Mouse (Mus musculus) layer of hippocampus, adult 11-12 months (tissue): Measurements from ENCODE around the gene Sh3rf3.

ENCODE experiments used
- DNase-seq: peaks from one replicate; pipeline ENCODE4 v3.0.0; 2022; ENCODE audit warnings: low spot score

The Sh3rf3 gene

DNA sequence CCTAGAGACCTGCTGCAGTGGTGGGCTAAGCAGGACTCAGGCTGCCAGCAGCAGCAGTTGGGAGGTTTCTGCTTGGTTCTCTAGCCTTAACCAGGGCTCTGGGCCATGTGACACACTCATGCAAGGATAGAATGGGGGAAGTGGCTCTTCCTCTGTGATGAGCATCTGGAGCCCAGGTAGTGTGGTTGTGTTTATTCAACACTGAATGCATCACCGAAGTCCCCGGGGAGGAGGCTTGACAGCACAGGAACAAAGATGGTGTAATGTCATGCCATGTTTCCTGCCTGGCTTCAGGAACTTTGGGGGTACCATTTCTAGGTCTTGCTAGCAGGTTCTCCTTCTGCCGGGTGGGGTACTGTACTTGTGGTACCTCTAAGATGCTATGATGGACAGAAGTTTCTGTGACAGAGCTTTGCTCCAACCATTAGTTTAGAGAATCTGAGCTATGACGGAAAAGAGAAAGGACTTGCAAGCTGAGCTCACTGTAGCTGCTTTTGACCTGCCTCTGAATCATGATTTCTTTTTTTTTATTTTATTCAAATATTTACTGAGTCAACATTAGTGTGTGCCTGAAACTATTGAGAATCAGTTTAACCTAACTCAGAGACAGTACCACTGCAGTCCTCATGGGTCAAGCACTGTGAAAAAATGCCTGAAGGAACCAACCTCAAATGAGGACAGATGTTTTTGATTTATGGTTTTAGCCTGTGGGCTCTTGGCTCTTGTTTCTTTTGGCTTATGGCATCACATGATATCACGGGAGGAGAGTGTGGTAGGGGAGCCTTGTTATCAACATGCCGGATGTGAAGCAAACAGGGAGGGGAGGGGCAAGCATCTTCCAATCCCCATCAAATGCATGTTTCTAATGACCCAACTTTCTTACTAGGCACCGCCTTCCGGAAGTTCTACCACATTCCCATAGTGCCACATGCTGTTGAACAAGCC, 102.4 kb downstream of the Sh3rf3 start:
- DNase-seq: no peak

DNA sequence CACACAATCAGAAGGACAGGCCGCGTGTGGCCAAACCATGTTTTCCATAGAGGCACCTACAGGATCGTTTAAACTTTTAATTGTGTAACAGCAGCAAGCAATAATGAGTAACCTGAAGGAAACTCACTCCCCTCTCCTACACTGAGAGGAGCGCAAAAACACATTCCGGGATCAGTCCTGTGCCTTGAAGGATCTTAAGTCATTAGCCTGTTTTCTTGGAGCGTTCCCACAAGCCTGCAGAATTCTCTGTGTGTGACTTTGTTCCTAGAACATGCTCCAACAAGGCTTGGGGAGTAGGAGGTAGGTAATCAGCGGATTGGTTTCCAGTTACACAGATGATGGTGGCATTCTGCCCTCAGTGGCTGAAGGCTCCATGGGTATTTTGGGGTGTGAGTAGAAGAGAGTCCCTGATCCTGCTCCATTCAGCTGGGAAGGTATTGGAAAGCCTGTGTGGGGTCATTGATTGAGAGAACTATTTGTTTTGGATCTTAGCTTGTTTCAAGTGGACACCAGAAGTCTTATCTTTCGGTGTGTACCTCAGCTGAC, 108.6 kb downstream of the Sh3rf3 start:
- no peak for DNase-seq

DNA sequence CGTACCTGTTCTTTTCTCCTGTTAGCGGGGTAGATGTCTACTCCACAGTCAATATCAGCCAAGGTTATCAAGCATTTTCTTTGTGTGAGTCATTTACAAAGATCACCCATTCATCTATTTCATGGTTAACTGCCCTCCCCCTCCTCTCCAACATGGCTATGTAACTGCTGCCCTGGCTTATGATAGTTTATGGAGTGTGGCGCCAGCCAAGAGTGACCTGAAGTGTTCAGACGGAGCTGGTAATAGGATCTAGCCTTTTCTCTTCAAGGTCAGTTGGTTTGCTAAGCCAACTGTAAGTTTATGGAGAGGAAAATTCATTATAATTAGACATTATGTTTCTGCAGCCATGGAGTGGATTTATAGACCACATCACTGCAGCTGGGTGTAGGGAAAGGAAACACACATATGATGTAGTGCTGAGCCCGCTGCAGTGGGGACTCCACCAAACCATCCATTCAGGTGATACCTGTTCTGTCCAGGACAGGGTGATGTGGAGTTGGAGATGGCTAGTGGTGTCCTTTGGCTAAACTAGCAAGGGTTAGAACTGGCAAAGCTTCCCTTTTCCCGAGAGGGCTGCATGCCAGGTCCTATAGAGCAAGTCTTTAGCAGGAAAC, 109.2 kb downstream of the Sh3rf3 start:
- DNase-seq: no peak

DNA sequence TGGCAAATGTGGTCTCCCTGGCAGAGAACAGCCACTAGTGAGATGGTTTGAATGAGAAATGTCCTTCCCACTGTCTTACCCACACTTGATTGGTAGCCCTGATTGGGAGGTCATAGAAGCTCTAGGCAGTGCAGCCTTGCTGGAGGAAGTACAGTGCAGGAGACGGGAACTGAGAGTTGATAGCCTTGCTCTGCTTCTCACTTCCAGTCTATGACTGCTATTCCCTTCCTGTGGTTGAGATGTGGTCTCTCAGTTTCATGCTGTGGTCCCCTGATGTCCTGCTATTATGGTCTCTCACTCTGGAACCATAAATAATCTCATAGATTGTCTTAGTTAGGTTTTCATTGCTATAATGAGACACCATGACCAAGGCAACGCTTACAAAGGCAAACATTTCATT, 109.8 kb downstream of the Sh3rf3 start:
- no peak for DNase-seq

DNA sequence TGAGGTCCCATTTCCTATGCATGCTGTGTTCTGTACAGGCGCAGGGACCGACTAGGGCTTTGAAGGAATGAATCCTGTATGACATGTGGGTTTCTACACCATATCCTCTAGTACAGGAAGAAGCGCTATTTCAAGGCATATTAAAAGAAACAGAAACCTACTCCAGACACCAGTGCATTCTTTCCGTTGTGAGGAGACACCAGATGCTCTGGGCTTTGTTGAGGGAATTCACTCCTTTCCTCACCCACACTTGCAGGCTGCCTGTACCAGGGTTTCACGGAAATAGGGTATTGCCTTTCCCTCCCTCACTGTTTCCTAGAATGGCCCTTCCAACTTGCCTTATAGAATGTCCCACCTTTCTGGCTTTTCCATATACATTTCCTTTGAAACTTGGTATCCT, 113.4 kb downstream of the Sh3rf3 start:
- no peak for DNase-seq

DNA sequence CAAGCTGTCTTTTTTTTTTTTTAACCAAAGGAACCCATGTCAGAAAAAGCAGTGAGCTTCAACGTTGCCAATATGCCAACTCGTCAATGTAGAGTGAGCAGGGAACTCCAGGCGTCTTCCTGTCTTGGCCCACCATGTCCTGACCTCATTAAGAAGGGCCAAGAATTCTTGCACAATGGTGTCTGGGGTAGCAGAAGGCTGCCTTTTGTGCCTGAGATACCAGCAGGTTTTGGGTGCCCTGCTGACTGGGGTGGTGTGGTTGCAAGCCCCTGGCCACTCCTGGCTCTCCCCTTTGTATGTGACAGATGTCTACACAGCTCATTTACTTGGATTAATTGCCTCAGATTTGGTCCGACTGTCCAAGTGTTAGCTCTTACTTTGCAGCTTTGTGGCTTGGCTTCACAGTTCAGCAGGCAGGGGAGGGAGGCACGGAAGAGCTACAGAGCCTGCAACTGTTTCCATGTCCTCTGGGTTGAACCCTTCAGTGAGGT, 115.8 kb downstream of the Sh3rf3 start:
- DNase-seq: no peak

DNA sequence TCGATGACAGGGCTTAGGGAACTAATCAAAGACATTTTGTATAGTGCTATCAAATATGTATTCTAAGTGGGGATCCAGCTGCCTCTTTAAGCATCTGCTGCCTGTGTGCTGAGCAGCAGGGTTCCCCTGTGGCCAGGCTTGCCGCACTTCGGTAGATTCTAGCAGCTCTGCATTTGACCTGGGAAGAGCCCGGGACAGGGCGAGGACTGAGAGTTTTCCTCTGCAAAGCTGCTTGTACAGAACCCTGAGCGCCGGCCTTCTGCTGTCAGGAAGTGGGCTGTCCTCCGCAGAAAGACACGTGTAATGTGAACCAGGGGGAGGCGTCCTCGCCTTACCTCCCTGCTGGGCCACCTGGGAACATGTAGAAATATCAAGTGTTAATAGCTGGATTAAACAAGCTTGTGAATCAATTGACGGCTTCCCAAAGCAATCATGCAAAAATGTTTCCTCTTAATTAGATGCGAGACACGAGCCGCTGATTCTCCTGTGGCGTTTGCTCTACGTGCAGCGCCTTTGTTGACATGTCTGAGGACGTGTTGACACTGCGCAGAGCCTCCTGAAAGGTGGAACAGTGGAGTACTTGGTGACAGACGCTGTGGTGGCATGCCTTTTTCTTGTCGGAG, 119.1 kb downstream of the Sh3rf3 start:
- DNase-seq: no peak

DNA sequence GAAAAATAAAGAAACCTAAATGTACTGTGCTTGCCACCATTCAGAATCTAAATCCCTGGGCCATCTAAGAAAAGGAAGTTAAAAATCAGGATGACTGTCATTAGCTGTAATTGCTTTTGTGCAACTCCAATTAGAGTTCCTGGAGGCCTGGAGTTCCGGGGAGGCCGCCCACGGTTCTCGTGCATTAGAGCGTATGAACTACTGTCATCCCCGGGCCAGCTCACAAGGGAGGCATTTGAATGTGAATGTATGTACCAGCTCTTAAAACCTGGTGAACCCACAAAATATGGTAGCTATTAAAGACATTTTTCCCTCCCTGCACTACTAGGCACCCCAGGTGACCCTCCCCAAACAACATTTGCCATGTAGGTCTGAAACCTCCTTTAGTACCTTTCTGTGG, 122.4 kb downstream of the Sh3rf3 start:
- no peak for DNase-seq

DNA sequence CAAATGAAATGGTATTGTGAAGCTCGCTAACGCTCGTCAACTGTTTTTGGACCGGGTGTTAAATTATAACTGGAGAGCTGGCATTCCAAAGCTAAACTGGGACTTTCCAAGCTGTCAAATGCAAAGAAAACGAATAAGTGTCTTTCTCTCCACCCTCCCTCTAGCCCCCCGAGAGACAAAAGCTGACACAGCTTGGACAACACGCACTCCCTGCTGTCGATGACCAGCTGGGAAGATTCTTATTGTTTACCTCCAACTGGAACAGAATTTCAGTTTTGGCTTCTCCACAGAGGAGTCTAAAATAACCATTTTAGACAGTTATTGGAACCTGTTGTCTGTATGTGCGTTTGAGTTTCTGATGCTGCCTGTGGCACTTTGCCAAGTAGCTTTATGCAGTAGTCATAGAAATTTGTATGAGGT, 123.3 kb downstream of the Sh3rf3 start:
- DNase-seq: peak; percentile 32

DNA sequence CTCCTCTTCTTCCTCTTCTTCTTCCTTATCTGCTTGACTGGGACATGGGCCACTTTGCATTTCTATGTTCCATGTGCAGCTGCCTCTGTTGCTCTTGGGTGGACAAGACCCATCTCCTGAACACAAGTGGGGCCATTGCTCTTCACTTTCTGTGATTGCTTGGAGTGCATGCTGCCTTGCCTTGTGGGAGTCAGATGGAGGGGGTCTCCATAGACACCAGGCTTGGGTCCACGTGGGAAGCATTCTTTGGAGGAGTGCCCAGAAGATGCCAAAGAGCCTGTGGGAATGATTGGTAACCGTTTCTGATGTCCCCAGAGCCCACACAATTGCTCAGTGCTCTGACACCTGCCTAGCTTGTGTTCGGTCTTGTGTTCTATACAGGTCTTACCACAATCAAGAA, 124.4 kb downstream of the Sh3rf3 start:
- DNase-seq: peak; percentile 32

DNA sequence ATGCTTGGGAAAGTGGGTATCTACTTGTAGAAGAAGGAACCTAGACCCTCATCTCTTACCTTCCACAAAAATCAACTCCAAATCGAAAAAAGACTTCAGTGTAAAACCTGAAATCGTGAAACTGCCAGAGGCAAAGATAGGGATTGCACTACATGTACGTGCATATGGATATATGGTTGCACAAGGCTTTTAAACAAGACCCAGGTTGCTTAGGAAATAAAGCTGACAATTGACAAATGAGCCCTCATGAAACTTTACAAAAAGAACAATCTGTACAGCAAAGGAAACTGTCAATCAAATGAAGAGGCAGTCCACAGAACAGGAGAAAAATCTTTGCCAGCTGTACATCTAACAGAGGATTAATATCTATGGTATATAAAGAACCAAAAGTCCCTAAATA, 129.7 kb downstream of the Sh3rf3 start:
- DNase-seq: no peak

DNA sequence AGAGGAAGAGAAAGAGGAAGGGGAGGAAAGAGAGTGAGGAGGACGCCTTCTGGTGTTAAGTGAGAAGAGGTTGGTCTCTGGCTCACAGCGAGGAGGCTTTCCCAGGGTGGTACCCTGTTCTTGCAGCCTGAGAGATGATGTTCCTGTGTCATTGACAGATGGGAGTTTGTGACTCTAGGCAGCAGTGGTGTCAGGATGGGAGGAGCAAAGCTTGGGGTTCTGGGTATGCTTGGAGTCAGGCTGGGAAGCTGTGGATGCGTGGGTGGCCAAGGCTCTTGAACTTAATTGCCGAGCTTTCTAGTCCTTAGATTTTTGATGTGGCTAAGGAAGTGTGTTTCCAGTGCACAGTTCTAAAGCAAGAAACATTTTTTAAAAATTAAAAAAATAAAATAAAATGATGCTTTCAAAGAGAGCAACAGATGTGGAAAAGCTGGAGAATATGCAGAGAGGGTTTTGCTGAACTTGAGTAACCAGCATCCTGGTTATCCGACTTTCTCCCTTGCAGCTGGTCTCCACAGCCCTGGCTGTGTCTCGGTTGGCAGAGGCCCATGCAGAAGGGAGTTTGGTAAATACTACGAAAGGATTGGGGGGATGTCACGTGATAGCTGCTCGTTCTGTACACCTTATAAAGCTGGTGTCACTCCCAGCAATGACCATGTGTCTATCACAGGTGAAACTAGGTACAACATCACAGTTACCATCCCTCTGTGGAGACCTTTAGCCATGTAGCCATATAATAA, 130.7 kb downstream of the Sh3rf3 start:
- DNase-seq: no peak

DNA sequence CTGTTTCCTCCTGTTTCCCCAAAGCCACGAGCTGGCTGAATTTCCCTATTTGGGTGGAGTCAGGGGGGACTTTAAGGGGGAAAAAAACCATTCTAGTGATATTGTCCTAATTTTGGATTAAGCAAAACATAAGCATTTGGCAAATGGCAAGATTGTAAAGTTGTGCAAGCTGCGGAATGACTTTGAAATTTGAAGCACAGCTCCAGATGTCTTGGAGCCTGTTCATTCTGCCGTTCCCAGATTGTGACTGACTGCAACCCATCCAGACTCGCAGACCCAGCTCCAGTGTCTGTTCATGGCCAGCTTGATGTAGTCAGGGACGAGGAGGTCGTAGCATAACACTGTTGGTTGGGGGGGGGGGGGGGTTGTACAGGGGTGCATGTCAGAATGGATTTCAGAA, 131.8 kb downstream of the Sh3rf3 start:
- DNase-seq: no peak

DNA sequence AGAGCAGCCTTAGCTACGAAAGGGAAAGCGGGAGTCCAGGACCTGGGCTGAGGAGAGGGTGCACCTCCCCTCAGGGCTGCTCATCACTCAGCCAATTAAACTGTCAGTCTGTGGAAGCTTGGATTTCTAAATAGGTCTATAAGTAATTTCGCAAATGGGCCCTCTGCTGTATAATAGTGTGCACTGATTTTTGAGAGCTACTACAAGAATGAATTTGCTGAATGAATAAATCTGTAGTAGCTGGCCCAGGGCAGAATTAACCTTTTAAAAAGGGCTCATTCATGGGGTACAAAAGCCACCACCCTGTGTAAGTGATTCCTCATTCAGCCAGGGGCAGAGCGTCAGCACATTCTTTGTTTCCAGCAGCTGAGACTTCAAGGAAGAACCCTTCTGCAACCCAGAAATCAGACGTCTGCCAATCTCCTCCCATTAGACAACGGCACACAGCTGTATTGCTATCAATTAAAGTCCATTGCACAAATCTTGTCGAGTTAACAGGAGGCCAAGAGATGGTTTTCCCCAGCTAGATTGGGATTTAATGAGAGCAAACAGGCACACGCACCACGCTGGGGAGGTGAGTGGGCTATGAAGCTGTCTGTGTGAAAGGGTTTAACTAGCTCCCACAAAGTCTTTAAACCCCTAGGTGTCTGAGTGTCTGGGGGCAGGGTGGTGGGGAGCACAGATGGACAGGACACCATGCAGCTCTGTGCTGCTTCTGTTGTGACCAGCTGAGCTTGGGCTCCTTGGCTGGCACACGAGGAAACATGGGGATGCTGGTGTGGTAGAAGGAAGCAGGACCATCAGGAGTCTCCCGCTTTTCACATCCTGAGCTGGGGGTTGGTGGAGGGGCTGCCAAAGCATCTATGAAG, 136.8 kb downstream of the Sh3rf3 start:
- no peak for DNase-seq

DNA sequence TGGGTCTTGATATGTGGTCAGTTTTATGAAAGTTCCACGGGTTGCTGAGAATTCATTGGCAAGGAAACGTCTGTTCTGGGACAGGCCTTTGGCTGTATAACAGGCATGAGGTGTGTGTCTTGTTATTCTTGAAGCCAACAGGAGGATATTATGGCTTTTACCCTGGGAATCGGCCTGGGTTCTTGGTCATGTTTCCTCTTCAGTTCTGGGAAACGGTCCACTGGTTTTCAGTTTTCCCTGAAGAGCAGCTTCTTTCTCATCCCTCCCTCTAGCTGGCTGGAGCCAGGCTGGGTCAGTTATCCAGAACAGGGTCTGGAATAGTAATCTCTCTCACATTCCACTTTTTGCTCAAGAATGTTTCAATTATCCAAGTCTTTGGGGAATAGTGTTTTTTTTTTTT, 147.0 kb downstream of the Sh3rf3 start:
- no peak for DNase-seq

DNA sequence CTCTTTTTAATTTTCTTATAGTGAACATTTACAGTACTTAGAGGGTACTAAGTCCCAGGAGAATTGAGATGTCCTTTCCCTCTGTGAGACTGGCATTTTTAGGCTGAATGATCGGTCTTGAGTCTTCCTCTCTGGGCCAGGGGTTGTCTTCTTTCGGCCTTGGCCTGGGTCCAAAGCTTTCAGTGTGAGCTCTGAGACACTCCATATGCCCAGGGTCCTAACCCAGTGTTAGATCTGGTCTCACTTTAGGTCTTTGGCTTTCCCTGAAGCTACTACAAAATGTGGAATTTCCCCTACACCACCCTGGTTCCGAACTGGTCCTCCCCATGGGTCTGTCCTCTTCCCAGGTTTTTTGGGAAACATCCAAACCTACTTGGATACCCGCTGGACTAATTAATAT, 155.1 kb downstream of the Sh3rf3 start:
- no peak for DNase-seq

DNA sequence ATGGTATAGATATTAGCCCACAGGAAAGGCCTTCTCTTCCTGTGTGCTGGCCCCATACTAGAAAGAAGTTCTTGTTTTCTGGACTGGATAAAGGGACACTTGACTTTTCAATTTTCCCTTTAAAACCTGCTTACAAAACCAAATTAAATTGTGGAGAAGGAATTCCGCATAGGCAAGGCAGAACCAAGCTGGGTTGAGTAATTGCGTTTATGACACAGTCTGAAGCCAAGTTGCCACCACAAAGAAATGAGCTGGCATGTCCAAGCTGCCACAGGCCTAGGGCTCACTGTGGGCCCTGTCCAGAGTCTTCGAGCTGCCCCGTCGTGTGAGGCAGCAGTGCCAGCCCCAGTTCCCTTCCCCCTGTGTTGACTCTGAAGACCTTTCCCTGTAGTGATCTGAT, 156.2 kb downstream of the Sh3rf3 start:
- DNase-seq: no peak

DNA sequence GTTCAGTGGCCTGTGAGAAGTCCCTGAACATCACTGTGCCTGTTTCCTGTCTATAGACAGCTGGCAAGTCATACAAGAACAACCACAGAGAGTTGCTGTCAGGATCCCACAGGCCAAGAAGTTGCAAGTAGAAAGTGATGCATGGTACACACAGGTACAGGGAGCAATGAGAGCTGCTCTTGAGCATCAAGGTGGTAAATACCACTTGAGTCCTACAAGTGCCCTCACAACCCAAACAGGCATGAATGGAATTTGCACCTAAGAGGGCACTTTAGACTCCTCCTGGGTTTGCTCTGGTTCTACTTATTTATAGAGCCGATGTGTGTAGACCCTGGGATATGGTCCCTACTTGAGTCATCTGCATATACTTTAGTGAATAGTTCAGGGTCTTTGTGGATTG, 159.0 kb downstream of the Sh3rf3 start:
- DNase-seq: no peak

DNA sequence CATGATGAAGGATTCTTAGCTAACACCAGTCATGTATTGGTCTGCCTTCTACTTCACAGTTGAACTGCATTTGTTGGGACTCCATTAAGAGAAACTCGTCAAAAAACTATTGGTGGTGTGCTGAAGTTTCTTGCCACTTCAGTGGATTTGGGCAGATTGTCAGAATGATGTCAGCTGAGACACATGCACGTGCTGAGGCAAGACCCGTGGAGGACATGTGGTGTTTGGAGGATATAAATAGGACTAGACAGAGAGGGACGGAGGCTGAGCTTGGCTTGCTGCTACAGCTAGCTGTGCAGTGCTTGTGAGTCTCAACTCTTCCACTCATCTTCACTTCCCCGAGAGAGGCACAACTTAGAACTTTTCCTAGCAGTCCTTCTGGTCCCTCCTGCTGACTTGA, 161.0 kb downstream of the Sh3rf3 start:
- no peak for DNase-seq

DNA sequence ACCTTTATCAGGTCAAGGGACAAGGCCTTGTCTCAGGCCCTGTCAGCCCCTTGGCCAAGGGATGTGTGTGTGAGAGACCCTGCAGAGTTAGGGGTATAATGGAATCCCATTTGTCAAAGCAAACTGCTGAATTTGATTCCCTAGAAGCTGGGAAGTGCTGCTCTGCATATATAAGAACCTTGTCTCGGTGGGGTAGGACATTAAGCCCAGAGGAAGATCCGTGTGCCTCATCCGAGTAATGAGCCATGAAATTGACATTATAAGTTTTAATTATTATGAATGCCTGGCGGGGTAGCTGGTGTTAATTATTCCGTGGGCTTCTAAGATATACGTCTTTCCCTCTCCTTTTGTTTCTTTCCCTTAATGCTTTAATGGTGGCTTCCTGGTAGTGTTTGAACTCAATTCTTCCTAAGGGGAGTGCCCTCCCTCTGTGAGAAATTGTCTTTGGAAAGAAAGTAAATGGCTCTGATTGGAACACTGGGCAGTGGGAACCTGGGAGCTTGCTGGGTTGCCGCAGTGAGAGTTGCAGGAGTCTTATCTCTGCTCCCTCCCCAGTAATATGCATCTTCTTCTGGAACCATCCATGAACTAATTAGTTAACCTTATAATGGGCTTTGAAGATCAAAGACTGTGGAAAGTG, 166.3 kb downstream of the Sh3rf3 start:
- no peak for DNase-seq
